Mouse (Mus musculus): ENCODE results near the gene Spock2.
"Not testable (repeated sequence)": the region's sequence is repeated elsewhere in the genome, so short reads cannot be mapped to it uniquely, and the experiment has no call there.

Gene Spock2

DNA sequence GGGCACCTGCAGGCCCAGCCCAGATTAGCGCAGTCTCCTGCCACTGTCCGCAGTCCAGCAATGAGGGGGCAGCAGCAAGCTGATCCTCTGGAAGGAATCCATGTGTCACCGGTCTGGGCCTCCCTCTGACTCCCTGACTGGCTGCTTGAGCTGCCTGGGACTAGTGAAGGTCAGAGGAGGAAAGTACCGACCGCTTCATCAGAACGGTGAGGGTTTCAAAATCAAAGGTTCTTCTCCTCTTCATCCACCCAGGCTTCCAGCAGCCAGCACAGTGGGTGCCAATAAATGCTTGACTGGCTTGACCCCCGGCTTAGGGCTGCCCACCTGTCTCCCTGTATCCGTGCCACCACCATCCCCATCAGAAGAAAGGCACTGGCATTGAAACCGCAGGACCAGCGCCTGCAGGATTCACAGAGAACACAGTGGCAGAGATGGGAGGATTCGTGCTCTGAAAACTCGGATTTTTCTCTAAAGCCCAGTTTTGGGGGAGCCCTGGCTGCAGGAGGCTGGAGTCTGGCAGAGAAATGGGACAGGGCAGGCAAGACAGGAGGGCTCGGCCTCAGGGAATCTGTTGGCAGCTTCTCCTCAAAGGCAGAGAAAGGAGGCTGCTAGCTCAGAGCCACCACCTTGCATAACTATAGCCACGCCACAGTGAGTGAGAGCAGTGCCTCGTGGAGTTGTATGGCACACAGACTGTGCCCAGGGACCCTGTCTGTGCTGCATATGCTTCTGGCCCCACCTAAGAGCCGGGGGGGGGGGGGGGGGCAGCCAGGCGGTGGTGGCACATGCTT is 2.5 kb downstream of the Spock2 start:
- no peak for DNase-seq (ENCODE audit: low spot score in 2 of 2)

DNA sequence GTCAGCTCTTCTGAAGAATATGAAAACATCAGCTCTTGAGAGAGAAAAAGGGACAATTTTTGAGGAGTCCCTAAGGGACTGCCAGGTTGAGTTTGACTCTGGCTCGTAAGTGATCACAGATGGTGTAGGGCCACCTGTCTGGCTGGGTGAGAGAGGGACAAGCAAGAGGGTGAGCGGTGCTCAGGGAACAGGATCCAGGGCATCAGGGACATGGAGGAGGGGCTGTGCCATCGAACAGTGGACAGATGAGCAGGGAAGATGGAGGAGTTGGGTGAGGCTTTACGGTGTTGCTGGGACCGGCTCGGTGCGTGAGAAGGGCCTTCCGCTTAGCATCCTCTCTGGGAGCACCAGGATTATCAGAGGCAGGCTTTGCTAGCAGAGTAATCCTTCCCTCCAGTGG is 3.3 kb downstream of the Spock2 start:
- no peak for DNase-seq (ENCODE audit: low spot score in 2 of 2)

DNA sequence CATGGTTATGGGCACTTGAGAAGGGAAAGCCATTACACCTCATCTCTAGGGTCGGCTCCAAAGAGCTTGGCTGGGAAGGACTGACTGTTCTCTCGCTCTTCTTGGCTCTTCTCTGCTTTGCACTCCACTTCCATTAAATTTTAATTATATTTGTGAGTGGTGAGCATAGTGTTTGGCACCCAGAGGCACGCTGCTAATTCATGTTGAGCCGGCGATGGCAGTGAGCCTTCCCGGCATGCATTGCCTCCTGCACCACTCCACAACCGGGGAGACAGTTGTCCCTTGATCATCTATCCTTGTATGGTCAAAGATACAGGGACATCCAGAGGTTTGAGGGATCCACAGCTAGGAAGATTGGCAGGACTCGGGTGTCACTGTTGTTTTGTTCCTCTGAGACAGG is 4.0 kb downstream of the Spock2 start:
- DNase-seq (ENCODE audit: low spot score in 2 of 2) = no peak

DNA sequence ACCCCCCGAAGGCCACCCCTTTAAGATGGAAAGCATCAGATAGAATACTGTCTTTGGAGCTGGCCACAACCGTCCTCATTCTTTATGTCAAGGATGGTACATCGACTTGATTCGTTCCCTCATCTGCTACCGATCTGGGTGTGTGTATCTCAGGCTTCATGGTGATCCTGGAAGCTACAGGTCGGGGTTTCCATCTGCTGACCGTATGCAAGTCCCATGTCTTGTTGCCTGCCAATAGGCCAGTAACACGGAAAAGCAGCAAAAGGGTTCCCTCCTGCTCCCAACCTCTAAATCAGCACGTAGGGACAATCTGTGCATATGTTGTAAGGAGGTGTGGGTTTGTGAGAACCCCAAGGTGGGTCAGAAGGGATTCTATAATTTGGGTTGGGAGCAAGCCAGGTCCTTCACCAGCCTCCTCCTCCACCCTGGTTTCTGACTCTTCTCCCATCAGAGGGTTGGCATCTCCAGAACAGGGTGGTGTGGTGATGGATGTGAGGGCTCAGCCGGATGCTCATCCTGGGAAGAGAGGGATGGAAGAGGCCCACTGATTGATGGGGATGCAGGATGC is 5.0 kb downstream of the Spock2 start:
- no peak for DNase-seq (ENCODE audit: low spot score in 2 of 2)

DNA sequence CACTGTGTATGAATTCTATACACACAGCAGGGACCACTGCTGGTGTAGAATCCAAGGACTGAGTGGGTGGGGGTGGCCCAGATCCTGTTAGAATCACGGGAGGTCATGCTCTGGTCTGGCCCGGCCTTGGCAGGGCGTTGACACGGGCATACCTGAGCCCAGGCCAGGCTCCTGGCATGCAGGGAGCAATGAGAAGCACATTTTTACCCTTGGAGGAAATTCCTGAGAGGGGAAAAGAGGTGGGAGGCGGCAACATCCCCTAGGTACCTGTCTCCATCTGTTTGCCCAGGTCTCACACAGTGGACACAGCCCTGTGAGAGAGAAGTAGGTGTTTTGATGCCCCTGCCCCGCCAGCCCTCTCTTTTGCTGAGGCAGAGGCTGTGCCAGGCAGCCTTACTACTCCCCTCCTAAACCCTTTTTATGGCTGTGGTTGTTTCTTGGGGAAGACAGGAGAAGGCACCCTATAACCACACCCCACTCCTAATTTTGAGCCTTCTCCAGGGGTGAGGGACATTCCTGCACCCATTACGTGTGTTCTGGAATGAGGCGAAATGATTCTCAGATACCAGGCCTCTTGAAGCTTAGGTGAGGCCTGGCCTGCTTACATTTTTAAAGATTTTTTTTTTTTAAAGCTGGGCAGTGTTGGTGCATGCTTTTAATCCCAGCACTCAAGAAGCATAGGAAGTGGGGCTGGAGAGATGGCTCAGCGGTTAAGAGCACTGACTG is 8.1 kb downstream of the Spock2 start:
- DNase-seq (ENCODE audit: low spot score in 2 of 2) = no peak

DNA sequence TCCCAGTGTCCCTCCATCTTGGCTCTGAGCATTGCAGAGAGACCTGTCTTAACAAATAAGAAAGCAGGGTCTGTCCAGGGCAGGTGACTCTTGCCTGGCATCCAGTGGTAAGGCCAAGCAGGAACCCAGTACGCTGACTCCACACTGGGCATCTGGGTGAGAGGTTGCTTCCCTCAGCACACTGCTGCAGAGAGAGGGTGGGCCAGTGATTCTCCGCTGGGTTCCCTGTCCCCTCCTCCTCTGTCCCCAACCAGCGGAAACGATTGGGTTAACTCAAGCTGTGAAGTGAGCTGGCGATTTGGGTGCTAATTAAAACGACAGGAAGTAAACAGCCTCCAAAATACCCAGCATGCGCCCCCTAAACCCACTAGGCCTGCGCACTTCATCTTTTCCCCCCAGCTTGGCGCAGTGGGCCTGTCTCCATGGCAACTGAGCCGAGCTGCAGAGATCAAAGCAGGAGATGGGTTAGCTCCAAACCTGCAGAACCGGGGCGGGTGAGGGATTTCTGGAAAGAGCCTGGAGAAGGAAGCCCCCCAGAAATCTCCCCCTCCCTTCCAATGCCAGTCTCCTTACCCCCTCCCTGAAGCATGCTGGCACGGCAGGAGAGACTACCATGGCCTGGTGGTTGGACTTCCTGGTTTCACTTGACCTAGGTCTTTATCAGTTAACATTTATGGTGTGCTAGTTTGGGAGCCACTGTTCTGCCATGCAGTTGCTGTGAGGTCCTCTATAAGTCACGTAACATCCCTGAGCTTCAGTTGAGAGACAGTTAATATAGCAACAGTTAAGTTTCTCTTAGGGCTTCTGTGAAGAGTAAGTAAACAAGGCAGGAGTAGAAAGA is 9.5 kb downstream of the Spock2 start:
- DNase-seq (ENCODE audit: low spot score in 2 of 2) = peak; percentile 16 to 47

DNA sequence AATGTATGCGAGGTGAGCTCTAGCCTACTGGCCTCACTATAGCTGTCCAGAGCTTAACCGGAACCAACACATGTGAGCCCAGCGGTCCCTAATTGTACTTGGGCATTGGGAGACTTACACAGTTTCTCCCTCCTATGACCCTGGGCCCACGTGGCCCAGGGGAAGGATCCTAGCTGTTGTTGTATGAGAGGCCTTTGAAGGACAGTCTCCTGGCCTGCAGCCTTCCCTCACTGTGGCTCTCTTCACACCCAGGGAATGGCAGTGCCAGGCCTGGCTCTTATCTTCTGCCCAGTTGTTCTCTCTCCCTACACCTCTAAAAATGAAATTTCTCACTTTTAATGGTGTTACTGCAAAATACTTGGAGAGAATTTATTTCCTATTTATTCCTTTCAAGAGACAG is 11.0 kb downstream of the Spock2 start:
- no peak for DNase-seq (ENCODE audit: low spot score in 2 of 2)

DNA sequence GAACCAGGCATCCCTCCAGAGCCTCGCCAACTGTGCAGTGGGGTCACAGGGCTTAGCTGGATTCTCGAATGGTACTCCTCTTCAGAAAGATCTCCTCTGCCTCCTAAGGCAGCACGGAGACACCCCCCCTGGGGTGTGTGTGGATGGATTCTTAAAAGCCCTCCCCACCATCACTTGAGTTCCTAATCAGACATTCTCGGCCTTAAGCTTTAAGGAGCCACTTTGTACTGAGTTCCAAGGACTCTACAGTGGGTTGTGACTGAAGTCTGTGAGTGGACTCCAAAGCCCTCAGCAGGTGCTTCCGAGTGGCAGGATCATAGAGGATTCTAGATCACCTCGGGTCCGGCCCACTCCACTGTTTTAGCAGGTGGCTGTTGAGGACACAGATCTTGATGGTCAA is 12.4 kb downstream of the Spock2 start:
- DNase-seq (ENCODE audit: low spot score in 2 of 2) = no peak

DNA sequence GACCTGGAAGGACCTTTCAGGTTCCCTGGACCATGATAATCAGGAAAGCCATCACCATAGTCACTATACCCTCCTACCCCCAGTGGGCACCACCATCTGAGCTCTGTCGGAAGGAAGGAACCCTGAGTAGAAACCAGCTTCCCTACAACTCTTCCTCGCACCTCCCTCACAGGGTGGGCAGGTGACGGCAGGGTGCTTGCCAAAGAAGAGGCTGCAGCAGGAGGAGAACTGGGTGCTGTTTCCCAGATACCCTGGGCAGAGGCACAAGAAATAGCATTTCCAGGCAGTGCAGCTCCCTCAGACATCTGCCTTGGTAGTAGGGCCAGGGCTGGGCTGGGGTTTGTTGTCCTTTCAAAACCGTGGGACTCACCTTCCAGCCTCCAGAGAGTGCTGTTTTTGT is 14.6 kb downstream of the Spock2 start:
- DNase-seq (ENCODE audit: low spot score in 2 of 2) = no peak

DNA sequence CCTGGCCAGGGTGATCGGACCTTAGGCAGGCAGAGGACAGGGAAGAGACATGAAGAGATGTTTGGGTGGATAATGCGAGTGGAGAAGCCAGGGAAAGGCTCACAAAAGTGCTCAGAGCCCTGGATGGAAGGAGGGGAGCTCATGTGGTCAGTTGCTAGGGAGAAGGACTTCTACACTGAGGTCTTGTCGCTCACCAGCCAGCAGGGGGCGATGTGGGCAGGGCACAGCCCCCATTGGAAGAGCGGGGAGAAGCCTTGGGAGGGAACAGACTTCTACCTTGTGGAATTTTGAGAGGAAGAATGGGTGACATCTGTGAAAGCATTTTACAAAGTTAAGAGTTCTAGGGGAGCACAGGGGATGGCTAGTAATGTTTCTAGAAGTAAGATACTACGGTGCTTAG is 18.1 kb downstream of the Spock2 start:
- peak in 1 of 2 experiments; percentile 46 for DNase-seq (ENCODE audit: low spot score in 2 of 2)

DNA sequence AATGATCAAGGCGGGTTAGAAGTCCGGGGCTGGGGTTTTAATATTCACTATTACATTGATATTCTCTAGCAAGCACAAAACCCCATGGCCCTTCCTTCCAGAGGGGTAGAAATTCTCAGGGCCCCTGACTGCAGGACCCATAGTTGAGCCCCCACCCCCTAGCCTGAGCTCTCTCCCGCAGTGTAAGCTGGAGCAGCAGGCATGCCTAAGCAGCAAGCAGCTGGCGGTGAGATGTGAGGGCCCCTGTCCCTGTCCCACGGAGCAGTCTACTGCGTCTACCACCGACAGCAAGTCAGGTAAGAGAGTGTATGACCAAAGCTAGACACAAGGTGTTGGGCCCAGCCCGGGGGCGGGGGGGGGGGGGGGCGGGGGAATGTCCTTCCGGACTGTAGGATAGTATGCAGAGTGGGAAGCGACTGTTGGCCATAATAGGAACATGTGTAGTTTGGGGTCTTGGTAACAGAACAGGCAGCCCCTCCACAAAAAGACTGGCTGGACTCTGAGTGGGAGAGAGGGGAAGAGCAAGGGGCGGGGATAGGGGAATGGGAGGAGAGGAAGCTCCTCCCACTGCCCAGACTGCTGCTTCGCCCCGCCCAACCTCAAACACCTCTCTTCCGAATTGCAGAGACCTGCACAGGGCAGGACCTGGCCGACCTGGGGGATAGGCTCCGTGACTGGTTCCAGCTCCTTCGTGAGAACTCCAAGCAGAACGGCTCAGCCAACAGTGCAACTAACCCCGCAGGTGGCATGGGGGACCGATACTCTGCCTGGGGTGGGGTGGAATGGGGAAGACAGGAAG is 19.7 kb downstream of the Spock2 start:
- DNase-seq (ENCODE audit: low spot score in 2 of 2) = no peak

DNA sequence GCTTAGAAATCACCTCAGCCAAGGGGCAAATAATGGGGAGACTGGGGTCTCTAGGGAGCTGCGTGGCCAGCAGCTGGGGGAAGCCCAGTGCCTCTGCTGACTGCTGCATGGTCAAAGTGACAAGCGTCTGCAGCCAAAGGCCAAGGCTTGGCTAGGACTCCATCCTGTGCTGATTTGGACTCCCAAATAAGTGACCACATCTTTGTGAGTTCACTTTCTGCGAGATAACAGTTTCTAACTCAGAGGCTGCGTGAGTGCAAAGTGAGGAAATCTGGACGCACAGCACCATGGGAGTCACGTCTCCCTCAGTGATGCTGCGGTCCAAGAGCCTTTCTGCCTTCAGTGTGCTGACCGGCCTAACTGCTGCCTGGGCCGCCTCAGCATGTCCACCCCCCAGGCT is 22.3 kb downstream of the Spock2 start:
- no peak for DNase-seq (ENCODE audit: low spot score in 2 of 2)

DNA sequence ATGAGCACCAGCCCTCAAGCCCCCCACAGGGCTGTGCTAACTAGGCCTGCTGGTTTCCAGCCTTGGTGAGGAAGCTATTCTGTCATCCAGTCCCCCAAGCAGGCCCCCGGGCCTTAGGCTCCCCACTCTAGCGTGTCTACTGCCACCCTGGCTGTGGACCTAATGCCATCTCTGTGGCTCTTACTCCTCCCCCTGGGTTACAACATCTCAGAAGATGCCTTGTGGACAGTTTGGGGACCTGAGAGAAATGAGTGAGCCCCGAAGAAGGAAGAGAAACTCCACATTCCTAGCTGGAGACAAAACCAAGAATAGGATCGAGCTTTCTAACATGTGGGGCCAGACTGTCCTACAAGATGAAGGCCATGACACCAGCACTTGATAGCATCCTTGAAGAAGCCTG is 24.5 kb downstream of the Spock2 start:
- no peak for DNase-seq (ENCODE audit: low spot score in 2 of 2)

DNA sequence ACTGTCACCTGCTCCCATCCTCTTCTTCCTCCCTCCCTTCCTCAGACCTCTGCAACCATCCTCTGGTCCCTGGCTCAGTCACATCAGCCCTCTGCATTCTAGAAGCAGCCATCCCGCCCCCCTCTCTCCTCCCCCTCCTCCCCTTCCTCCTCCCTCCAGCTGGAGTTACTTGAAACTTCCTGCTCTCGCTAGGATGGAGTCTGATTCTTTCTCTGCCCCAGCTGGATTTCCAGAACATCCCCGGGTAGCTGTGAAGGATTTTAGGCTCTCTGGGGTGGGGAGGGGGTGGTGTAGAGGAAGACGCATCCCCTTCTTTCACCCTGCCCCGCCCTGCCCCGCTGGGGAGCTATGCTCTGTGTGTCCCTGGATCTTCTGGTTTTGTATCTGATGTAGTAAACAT is 27.5 kb downstream of the Spock2 start:
- DNase-seq (ENCODE audit: low spot score in 2 of 2) = no peak

DNA sequence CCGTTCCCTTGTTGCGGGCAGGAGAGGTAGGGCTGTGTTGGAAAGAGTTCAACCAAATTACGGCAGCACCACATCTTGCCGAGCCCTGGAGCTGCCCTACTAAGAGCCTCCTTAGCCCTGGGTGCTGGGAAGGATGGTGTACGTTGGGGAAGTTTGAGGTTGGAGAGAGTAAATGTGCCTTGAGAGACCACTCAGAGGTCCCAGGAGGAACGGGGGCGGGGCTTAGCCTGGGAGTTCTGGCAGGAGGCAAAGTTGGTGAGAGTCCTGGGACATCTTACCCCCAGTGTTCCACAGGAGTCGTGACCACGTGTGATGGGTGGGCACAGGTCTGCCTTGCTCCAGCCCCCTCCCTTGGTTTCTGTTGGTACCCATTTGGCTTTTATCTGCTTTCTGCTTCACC is 28.2 kb downstream of the Spock2 start:
- DNase-seq (ENCODE audit: low spot score in 2 of 2) = no peak

DNA sequence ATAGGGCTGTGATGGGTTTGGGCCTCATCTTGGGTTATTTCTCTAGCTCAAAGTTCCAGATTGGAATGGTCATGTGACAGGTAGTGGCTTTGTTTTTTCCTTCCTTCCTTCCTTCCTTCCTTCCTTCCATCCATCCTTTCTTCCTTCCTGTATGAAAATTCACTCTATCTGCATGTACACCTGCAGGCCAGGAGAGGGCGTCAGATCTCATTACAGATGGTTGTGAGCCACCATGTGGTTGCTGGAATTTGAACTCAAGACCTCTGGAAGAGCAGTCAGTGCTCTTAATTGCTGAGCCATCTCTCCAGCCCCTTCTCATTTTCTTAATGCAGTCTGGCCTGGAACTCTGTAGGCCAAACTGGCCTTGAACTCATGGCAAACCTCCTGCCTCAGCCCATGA is 30.0 kb downstream of the Spock2 start:
- not testable (repeated sequence) for DNase-seq (ENCODE audit: low spot score in 2 of 2)

DNA sequence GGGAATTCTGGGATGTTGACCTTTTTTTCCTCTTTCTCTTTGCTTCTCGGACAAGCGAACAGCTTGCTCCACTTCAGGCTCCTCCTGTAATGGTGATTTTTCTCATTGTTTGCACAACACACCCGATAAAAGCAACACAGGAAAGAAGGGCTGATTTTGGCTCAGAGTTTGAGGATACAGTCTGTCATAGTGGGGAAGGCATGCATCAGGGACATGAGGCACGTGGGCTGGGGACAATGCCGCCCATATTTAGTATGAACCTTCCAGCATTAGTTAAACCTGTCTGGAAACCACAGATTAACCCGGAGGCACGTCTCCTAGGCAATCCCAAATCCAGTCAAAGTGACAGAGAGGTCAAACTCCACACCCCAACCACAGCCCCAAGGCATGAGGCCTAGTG is 30.9 kb downstream of the Spock2 start:
- no peak for DNase-seq (ENCODE audit: low spot score in 2 of 2)

DNA sequence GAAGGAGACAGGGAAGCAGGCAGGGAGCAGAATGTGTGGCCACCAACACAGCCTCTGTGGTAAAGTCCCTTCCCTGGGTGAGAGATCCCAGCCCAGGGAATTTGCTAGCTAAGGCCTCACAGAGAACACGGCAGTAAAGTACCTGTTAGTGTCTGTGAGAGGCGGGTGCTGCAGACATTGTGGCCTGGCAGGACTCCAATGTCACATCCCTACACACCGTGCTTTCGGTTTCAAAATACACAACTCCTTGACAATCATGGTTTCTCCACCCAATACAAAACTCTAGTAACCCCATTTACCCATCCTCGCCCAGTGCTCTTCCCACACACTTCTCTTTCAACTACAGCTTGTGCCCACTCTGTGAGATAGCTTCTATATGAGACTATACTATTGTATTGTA is 32.7 kb downstream of the Spock2 start:
- DNase-seq (ENCODE audit: low spot score in 2 of 2) = no peak

DNA sequence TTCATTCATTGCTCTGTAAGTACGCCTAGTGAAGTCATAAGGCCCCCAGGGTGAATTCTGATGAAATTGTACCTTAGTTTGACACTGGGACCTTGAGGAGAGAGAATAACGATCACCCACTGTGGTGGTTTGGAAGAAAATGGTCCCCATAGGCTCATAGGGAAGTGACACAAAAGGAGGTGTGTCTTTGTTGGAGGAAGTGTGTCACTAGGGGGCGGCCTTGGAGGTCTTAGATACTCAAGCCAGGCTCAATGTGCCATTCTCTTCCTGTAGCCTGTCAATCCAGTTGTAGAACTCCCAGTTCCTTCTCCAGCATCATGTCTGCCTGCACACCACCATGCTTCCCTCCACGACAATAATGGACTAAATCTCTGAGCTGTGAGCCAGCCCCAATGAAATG is 34.7 kb downstream of the Spock2 start:
- DNase-seq (ENCODE audit: low spot score in 2 of 2) = no peak

DNA sequence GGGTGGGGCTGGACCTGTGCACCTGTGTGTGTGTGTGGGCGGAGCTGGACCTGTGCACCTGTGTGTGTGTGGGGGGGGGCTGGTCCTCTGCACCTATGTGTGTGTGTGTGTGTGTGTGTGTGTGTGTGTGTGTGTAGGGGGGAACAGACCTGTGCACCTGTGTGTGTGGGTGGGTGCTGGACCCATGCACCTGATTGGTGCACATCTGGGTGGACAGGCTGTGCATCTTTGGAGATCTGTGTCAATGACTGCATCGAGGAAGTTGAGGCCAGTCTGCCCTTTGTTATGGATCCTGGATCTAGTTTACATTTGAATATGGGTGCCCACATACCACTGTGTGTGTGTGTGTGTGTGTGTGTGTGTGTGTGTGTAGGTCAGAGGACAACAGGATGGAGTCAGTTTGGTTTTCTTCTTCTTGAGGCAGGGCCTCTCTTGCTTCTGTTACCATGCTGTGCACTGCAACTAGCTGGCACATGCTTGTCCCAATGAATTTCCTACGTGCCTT is 35.7 kb downstream of the Spock2 start:
- no peak for DNase-seq (ENCODE audit: low spot score in 2 of 2)

DNA sequence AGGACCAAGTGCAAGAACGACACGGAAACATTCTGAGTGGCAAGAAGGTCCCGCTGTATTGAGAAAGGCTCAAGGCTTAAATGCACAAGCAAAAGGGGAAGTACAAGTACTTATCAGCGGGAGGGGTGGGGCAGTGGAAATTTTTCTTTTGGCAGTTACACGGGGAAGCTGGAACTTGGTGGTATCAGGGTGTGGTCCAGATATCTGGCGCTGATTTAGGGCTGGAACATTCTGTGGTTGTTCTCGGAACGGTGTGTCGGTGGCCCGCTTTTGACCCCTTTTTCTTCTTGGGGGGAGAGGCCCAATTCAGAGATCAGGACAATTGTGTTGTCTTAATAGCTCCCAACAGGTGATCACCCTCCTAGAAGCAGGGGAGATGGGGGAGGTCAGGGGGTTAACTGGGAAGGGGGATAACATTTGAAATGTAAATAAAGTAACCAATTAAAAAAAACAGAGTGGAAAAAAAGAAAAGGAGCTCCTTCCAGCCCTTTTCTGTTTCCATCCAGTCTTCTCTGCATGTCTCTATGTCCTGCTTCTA is 41.6 kb downstream of the Spock2 start:
- not testable (repeated sequence) for DNase-seq (ENCODE audit: low spot score in 2 of 2)

Data from thymus, postnatal 10 days (tissue).